Mouse (Mus musculus) brain, embryonic 14.5 days (tissue): ENCODE measurements around the gene Dst.

Experiments used
- CTCF ChIP-seq: fragments of 200-500 bp; IDR thresholded peaks from 2 replicates; pipeline ENCODE4 v1.5.1; 2012; ENCODE audit warnings: inconsistent platforms, mild to moderate bottlenecking, moderate library complexity, borderline replicate concordance; ENCODE audit not compliant: insufficient read depth, insufficient read length; ENCODE audit errors: extremely low read depth
- POLR2A ChIP-seq: fragments of 200-500 bp; IDR thresholded peaks from 2 replicates; pipeline ENCODE4 v1.6.1; 2012; ENCODE audit warnings: mild to moderate bottlenecking, inconsistent platforms, borderline replicate concordance; ENCODE audit not compliant: poor library complexity, insufficient read depth, insufficient read length, severe bottlenecking; ENCODE audit errors: extremely low read depth

DNA sequence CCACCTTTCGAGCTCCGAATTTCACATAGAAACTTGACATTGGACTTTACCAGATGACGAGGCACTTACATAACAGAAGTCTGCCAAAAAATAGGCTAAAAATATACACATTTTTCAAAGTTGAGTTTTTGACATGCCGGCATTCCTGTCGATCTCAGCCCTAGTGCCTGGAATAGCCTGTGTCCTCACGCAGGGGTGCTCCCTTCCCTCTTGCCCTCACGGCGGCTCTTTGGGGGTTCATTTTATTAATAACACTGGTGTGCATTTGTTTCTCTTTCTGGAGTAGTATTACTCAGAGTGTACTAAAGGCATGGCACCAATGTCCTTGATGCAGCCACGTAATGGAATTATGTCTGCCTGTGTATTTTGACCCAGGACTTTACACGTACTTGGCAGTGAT lies 146.9 kb downstream of the Dst start:
- no peak for TF ChIP-seq POLR2A
- no peak for TF ChIP-seq CTCF
